Mouse (Mus musculus): ENCODE results near the gene Rps21.

DNA sequence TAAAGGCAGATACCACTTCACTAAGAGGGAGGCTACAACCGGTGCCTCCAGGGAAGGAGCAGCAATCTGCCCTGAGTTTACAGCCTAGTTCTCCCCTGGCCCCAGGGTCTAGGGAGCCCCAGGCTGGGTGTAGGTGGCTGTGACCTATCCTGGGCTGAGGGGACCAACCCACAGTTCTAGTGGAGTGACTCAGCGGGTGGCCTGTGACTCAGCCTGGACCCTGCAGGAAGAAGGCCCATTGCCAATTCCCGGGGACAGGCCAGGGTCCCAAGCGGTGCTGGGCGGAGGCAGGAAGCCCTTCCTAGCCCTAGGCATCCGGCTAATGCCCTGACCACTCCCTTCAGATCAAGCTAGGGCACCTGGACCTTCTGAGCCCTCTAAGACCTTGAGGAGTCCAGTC, 41.2 kb upstream of the Rps21 start:
- TF ChIP-seq CTCF (IDR thresholded peaks at IDR 0.05; ENCODE audit: low read depth, low read length) (no peak), POLR2A (IDR thresholded peaks at IDR 0.05; ENCODE audit: extremely low read depth, insufficient read depth, low read length) (no peak)
